ENCODE assay signal across 7 mouse cellular contexts in the genomic region with DNA sequence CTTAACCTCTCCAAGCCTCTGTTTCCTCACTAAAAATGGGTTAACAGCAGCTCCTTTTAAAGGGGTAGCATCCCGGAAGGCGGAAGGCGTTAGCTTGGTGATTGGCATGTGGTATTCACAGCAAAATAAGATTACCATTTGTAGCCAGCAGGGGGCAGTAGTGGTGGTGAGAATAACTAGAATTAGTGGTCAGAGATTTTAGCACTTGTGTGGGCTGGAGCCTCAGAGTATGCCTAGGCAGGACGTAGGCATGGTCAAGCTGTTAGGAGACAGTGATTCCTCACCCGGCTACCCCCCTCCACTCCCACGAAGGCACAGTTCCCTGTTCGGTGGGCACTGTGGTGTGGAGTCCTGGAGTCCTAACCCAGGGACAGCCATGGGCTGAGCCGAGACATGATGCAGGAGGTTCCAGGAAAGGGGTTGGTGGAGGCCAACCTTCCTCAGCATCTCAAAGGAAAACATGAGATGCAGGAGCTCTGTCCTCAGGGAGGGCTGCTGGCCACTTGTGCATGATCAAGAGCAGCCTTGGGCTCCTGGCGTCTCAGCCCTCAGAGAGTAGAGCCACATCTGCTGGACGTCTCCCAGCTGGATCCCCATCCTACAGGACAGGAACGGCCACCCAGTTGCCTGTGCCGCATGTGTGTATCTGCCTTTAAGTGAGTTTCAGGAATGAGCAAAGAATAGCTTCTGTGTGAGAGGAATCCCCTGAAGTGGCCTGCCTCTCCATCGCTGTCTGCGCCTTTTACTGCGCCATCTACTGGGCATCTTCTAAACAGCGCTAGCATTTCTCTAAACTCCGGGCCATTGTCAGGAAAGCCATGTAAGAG. TPM values are rescaled to one million over a fixed set of nuclear protein-coding genes. Genes with fewer than 3 reads are reported as not detected.
DNase-seq lines count a peak whose midpoint lies in the region; ATAC-seq lines count a peak whose summit lies in the region.

No protein-coding gene starts in this region.

- no peaks in the 10 kb centered on the region for H3K27me3 ChIP-seq in hindbrain, embryonic 16.5 days (replicated peaks; ENCODE audit: control insufficient read depth, insufficient read depth, low read length)

- H3K9me3 ChIP-seq in hindbrain, embryonic 16.5 days (ENCODE audit: control insufficient read depth, low read length) = no peaks in the 10 kb centered on the region

- no peak overlapping the region for H3K4me3 ChIP-seq in hindbrain, embryonic 16.5 days (ENCODE audit: low read length)

- WGBS in hindbrain, embryonic 16.5 days = 34% methylated on average over 17 of the region's 17 CpGs

- H3K4me1 ChIP-seq in hindbrain, embryonic 16.5 days (ENCODE audit: control insufficient read depth, insufficient read depth, low read depth, low read length) = peaks cover 4% of the 10 kb centered on the region; the same call in 1 of the 2 replicates

- H3K9ac ChIP-seq in hindbrain, embryonic 16.5 days (ENCODE audit: low read depth, low read length) = no peak overlapping the region

- H3K4me2 ChIP-seq in hindbrain, embryonic 16.5 days (ENCODE audit: low read length) = no peak overlapping the region

- DNase-seq in adrenal gland, adult (ENCODE audit: inconsistent age in 2 of 2, low spot score in 1 of 2) = peak; percentile 76 to 91
- DNase-seq in cerebellum, postnatal 36 days = peak; percentile 69 to 77
- DNase-seq in frontal cortex, postnatal 25 days (ENCODE audit: low spot score in 2 of 2) = peak; percentile 45 to 67
- peak; percentile 54 to 68 for DNase-seq in layer of hippocampus, postnatal 25 days (ENCODE audit: extremely low spot score in 1 of 2, low spot score in 1 of 2)
- DNase-seq in lung, postnatal 4 days = peak; percentile 62 to 81
- peak; percentile 66 for DNase-seq in retina, postnatal 7 days (ENCODE audit: low read depth, low spot score)

- peaks cover 19% of the 10 kb centered on the region for H3K36me3 ChIP-seq in hindbrain, embryonic 16.5 days (ENCODE audit: control insufficient read depth, insufficient read depth, low read length)

- peak; percentile 70 for ATAC-seq in hindbrain, embryonic 16.5 days

- no peak overlapping the region for H3K27ac ChIP-seq in hindbrain, embryonic 16.5 days (ENCODE audit: low read depth, low read length)

RNA-seq across cellular contexts. Expression of a gene that starts 11.6 kb away (rescaled TPM):
- not detected in 2 replicates for polyA plus RNA-seq in hindbrain, embryonic 16.5 days (2015; fragmentation: Nextera tagmentation; extraction: Ambion mirVana)
- under 1 TPM; 0.86 to 0.87 TPM for total RNA-seq in layer of hippocampus, postnatal 25 days (2021)
